Mouse (Mus musculus): ENCODE data around the gene Tpra1.

Tpra1 gene

GRCm38 (mm10) chr6:88960941-88961340 lies 58.9 kb downstream of the Tpra1 start:
- no peak for DNase-seq

Data from kidney, adult 11 months (tissue).